Mouse (Mus musculus): ENCODE data around the gene Dscam. TPM values are rescaled to one million over a fixed set of nuclear protein-coding genes. Genes with fewer than 3 reads are reported as not detected.

The Dscam gene
- polyA plus RNA-seq, 1 experiment from 2014 or later = not detected

- ATAC-seq (ENCODE audit: insufficient number of reproducible peaks, insufficient read depth, low FRiP score, low read depth) = no peak
- Histone ChIP-seq H3K27ac (replicated peaks in 1 of 2; ENCODE audit: control insufficient read depth in 1 of 2, insufficient read depth in 1 of 2, low read depth in 2 of 2, low read length in 2 of 2) (no peak overlapping the region), H3K4me2 (ENCODE audit: low read length) (no peak overlapping the region), H3K4me3 (ENCODE audit: control insufficient read depth in 1 of 2, insufficient read depth in 1 of 2, low read depth in 1 of 2, low read length in 2 of 2) (no peak overlapping the region), H3K4me1 (ENCODE audit: control insufficient read depth in 2 of 2, insufficient read depth in 2 of 2, low read length in 2 of 2) (no peaks in the 10 kb centered on the region), H3K27me3 (ENCODE audit: control insufficient read depth, insufficient read depth, low read length) (no peaks in the 10 kb centered on the region), H3K9me3 (ENCODE audit: control insufficient read depth, low read length) (no peaks in the 10 kb centered on the region), H3K9ac (ENCODE audit: low read length) (no peak overlapping the region), H3K36me3 (ENCODE audit: control insufficient read depth, insufficient read depth, low read length) (no peaks in the 10 kb centered on the region)
- WGBS = 73% methylated on average over 4 of the region's 4 CpGs
Observed at GRCm38 (mm10) chr16:97075920-97076572, 94.5 kb downstream of the Dscam start.

DNA sequence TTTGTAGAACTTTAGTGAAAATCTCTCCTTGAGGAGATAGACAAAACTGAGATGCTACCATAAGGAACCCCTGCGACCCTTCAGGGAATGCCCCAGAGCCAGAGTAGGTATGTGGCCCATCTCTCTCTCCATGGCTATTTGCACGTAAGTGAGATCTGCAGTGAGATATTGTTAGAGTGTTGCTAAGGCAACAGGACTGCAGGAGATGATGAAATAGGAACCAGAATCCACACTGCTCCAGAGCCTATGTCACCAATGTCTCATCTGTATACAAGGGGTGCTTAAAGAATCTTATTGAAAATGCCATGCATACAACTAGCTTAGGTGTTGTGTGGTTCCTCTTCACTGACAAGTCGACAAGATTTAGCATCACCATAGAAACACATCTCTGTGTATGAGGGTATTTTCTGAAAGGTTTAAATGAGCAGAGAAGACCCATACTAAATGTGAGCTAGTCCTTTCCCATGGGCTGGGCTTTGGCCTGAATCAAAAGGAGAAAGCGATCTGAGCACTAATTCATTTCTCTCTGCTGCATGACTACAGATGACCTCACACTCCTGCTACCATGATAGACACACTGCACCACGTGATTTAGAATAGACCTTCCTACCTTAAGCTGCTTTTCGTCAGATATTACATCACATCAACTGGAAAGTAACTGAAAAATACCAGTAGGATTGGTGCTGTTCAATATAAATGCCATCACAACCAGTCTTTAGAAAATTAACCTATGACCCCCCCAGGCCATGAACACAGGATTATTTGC is 95.2 kb downstream of the Dscam start:
- Histone ChIP-seq H3K4me1 (ENCODE audit: control insufficient read depth in 2 of 2, insufficient read depth in 2 of 2, low read length in 2 of 2) (no peaks in the 10 kb centered on the region), H3K9me3 (ENCODE audit: control insufficient read depth, low read length) (no peaks in the 10 kb centered on the region), H3K36me3 (ENCODE audit: control insufficient read depth, insufficient read depth, low read length) (no peaks in the 10 kb centered on the region), H3K4me2 (ENCODE audit: low read length) (no peak overlapping the region), H3K9ac (ENCODE audit: low read length) (no peak overlapping the region), H3K4me3 (ENCODE audit: control insufficient read depth in 1 of 2, insufficient read depth in 1 of 2, low read depth in 1 of 2, low read length in 2 of 2) (no peak overlapping the region), H3K27me3 (ENCODE audit: control insufficient read depth, insufficient read depth, low read length) (no peaks in the 10 kb centered on the region), H3K27ac (replicated peaks in 1 of 2; ENCODE audit: control insufficient read depth in 1 of 2, insufficient read depth in 1 of 2, low read depth in 2 of 2, low read length in 2 of 2) (no peak overlapping the region)
- ATAC-seq (ENCODE audit: insufficient number of reproducible peaks, insufficient read depth, low FRiP score, low read depth) = no peak
- WGBS = 62% methylated on average over 6 of the region's 6 CpGs

GRCm38 (mm10) chr16:97073847-97074246 is 96.7 kb downstream of the Dscam start:
- no peaks in the 10 kb centered on the region for H3K9me3 ChIP-seq (ENCODE audit: control insufficient read depth, low read length)
- WGBS = 92% methylated on average over 1 of the region's 1 CpGs
- no peaks in the 10 kb centered on the region for H3K4me1 ChIP-seq (ENCODE audit: control insufficient read depth in 2 of 2, insufficient read depth in 2 of 2, low read length in 2 of 2)
- no peak overlapping the region for H3K27ac ChIP-seq (replicated peaks in 1 of 2; ENCODE audit: control insufficient read depth in 1 of 2, insufficient read depth in 1 of 2, low read depth in 2 of 2, low read length in 2 of 2)
- ATAC-seq (ENCODE audit: insufficient number of reproducible peaks, insufficient read depth, low FRiP score, low read depth) = no peak
- H3K4me3 ChIP-seq (ENCODE audit: control insufficient read depth in 1 of 2, insufficient read depth in 1 of 2, low read depth in 1 of 2, low read length in 2 of 2) = no peak overlapping the region
- no peak overlapping the region for H3K9ac ChIP-seq (ENCODE audit: low read length)
- no peaks in the 10 kb centered on the region for H3K36me3 ChIP-seq (ENCODE audit: control insufficient read depth, insufficient read depth, low read length)
- H3K4me2 ChIP-seq (ENCODE audit: low read length) = no peak overlapping the region
- no peaks in the 10 kb centered on the region for H3K27me3 ChIP-seq (ENCODE audit: control insufficient read depth, insufficient read depth, low read length)

- H3K36me3 ChIP-seq (ENCODE audit: control insufficient read depth, insufficient read depth, low read length) = no peaks in the 10 kb centered on the region
- no peaks in the 10 kb centered on the region for H3K9me3 ChIP-seq (ENCODE audit: control insufficient read depth, low read length)
- H3K27ac ChIP-seq (replicated peaks in 1 of 2; ENCODE audit: control insufficient read depth in 1 of 2, insufficient read depth in 1 of 2, low read depth in 2 of 2, low read length in 2 of 2) = no peak overlapping the region
- no peak overlapping the region for H3K4me2 ChIP-seq (ENCODE audit: low read length)
- H3K4me3 ChIP-seq (ENCODE audit: control insufficient read depth in 1 of 2, insufficient read depth in 1 of 2, low read depth in 1 of 2, low read length in 2 of 2) = no peak overlapping the region
- H3K27me3 ChIP-seq (ENCODE audit: control insufficient read depth, insufficient read depth, low read length) = no peaks in the 10 kb centered on the region
- no peak for ATAC-seq (ENCODE audit: insufficient number of reproducible peaks, insufficient read depth, low FRiP score, low read depth)
- WGBS = 86% methylated on average over 2 of the region's 2 CpGs
- H3K4me1 ChIP-seq (ENCODE audit: control insufficient read depth in 2 of 2, insufficient read depth in 2 of 2, low read length in 2 of 2) = no peaks in the 10 kb centered on the region
- H3K9ac ChIP-seq (ENCODE audit: low read length) = no peak overlapping the region
Observed at GRCm38 (mm10) chr16:97072624-97073023, 97.9 kb downstream of the Dscam start.

GRCm38 (mm10) chr16:97066856-97067255 is 103.7 kb downstream of the Dscam start:
- ATAC-seq (ENCODE audit: insufficient number of reproducible peaks, insufficient read depth, low FRiP score, low read depth) = no peak
- no peaks in the 10 kb centered on the region for H3K4me1 ChIP-seq (ENCODE audit: control insufficient read depth in 2 of 2, insufficient read depth in 2 of 2, low read length in 2 of 2)
- no peak overlapping the region for H3K4me3 ChIP-seq (ENCODE audit: control insufficient read depth in 1 of 2, insufficient read depth in 1 of 2, low read depth in 1 of 2, low read length in 2 of 2)
- H3K4me2 ChIP-seq (ENCODE audit: low read length) = no peak overlapping the region
- H3K36me3 ChIP-seq (ENCODE audit: control insufficient read depth, insufficient read depth, low read length) = no peaks in the 10 kb centered on the region
- WGBS = 22% methylated on average over 4 of the region's 4 CpGs
- H3K9me3 ChIP-seq (ENCODE audit: control insufficient read depth, low read length) = no peaks in the 10 kb centered on the region
- H3K27ac ChIP-seq (replicated peaks in 1 of 2; ENCODE audit: control insufficient read depth in 1 of 2, insufficient read depth in 1 of 2, low read depth in 2 of 2, low read length in 2 of 2) = no peak overlapping the region
- H3K9ac ChIP-seq (ENCODE audit: low read length) = no peak overlapping the region
- H3K27me3 ChIP-seq (ENCODE audit: control insufficient read depth, insufficient read depth, low read length) = no peaks in the 10 kb centered on the region

DNA sequence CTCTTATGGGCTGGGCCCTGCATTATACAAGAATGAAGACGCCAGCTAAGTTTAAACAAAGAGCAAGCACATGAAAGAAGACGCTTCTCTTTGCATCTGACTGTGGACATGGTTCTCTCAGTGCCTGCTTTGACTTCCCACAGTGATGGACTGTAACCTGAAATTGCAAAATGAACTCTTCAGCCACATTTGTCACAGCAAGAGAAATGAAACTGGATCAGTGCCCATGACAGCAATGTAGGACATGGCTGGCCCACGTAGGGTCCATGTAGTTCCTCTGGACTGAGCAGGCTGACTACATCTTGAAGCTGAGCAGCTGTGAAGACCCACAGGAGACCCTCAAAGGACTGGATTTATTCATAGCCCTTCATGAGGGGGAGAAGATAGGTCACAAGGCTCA is 108.3 kb downstream of the Dscam start:
- no peaks in the 10 kb centered on the region for H3K27me3 ChIP-seq (ENCODE audit: control insufficient read depth, insufficient read depth, low read length)
- no peaks in the 10 kb centered on the region for H3K9me3 ChIP-seq (ENCODE audit: control insufficient read depth, low read length)
- no peak for ATAC-seq (ENCODE audit: insufficient number of reproducible peaks, insufficient read depth, low FRiP score, low read depth)
- WGBS = 84% methylated on average over 3 of the region's 3 CpGs
- no peak overlapping the region for H3K27ac ChIP-seq (replicated peaks in 1 of 2; ENCODE audit: control insufficient read depth in 1 of 2, insufficient read depth in 1 of 2, low read depth in 2 of 2, low read length in 2 of 2)
- no peaks in the 10 kb centered on the region for H3K4me1 ChIP-seq (ENCODE audit: control insufficient read depth in 2 of 2, insufficient read depth in 2 of 2, low read length in 2 of 2)
- H3K9ac ChIP-seq (ENCODE audit: low read length) = no peak overlapping the region
- H3K4me2 ChIP-seq (ENCODE audit: low read length) = no peak overlapping the region
- H3K4me3 ChIP-seq (ENCODE audit: control insufficient read depth in 1 of 2, insufficient read depth in 1 of 2, low read depth in 1 of 2, low read length in 2 of 2) = no peak overlapping the region
- no peaks in the 10 kb centered on the region for H3K36me3 ChIP-seq (ENCODE audit: control insufficient read depth, insufficient read depth, low read length)

GRCm38 (mm10) chr16:97061390-97061789 is 109.2 kb downstream of the Dscam start:
- 84% methylated on average over 7 of the region's 7 CpGs for WGBS
- Histone ChIP-seq H3K27ac (replicated peaks in 1 of 2; ENCODE audit: control insufficient read depth in 1 of 2, insufficient read depth in 1 of 2, low read depth in 2 of 2, low read length in 2 of 2) (no peak overlapping the region), H3K9me3 (ENCODE audit: control insufficient read depth, low read length) (no peaks in the 10 kb centered on the region), H3K4me2 (ENCODE audit: low read length) (no peak overlapping the region), H3K4me3 (ENCODE audit: control insufficient read depth in 1 of 2, insufficient read depth in 1 of 2, low read depth in 1 of 2, low read length in 2 of 2) (no peak overlapping the region), H3K36me3 (ENCODE audit: control insufficient read depth, insufficient read depth, low read length) (no peaks in the 10 kb centered on the region), H3K9ac (ENCODE audit: low read length) (no peak overlapping the region), H3K27me3 (ENCODE audit: control insufficient read depth, insufficient read depth, low read length) (no peaks in the 10 kb centered on the region), H3K4me1 (ENCODE audit: control insufficient read depth in 2 of 2, insufficient read depth in 2 of 2, low read length in 2 of 2) (no peaks in the 10 kb centered on the region)
- no peak for ATAC-seq (ENCODE audit: insufficient number of reproducible peaks, insufficient read depth, low FRiP score, low read depth)

DNA sequence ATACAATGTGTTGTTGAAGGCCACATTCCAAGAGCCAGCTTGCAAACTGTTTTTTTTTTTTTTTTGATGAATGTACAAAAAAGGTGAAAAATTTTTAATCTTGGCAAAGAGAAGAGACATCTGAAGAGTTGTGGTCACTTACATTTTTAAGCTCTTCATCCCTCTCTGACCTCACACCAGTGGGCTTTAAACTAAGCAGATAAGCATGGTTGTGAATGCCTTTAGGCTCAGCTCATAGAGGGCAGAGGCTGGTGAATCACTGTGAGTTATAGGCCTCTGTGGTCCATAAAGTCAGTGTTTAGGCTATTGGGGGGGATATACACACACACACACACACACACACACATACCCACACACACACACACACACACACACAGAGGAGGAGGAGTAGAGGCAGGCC is 109.8 kb downstream of the Dscam start:
- H3K9me3 ChIP-seq (ENCODE audit: control insufficient read depth, low read length) = no peaks in the 10 kb centered on the region
- H3K4me3 ChIP-seq (ENCODE audit: control insufficient read depth in 1 of 2, insufficient read depth in 1 of 2, low read depth in 1 of 2, low read length in 2 of 2) = no peak overlapping the region
- no peaks in the 10 kb centered on the region for H3K4me1 ChIP-seq (ENCODE audit: control insufficient read depth in 2 of 2, insufficient read depth in 2 of 2, low read length in 2 of 2)
- no peak overlapping the region for H3K27ac ChIP-seq (replicated peaks in 1 of 2; ENCODE audit: control insufficient read depth in 1 of 2, insufficient read depth in 1 of 2, low read depth in 2 of 2, low read length in 2 of 2)
- no peak overlapping the region for H3K4me2 ChIP-seq (ENCODE audit: low read length)
- no peak for ATAC-seq (ENCODE audit: insufficient number of reproducible peaks, insufficient read depth, low FRiP score, low read depth)
- no peaks in the 10 kb centered on the region for H3K27me3 ChIP-seq (ENCODE audit: control insufficient read depth, insufficient read depth, low read length)
- H3K36me3 ChIP-seq (ENCODE audit: control insufficient read depth, insufficient read depth, low read length) = no peaks in the 10 kb centered on the region
- no peak overlapping the region for H3K9ac ChIP-seq (ENCODE audit: low read length)

Data from heart, embryonic 14.5 days (tissue).